Mouse (Mus musculus) monocyte, adult 2 months (primary cell): ENCODE measurements around the gene Anapc1.

ENCODE experiments used
- DNase-seq, 2 experiments: peaks; one replicate each; pipeline ENCODE4 v3.0.0; 2022; ENCODE audit warnings: low spot score in 2 of 2, low read depth in 1 of 2

The Anapc1 gene

GRCm38 (mm10) chr2:128686921-128687557, at the start of gene Anapc1:
Gene Anapc1, minus strand, starts transcription at chr2:128687391.
- peak; percentile 69 to 78 for DNase-seq

- DNase-seq = no peak
Observed at GRCm38 (mm10) chr2:128735089-128735488, 47.9 kb upstream of the Anapc1 start.

- no peak for DNase-seq
Observed at GRCm38 (mm10) chr2:128731951-128732350, 44.8 kb upstream of the Anapc1 start.

GRCm38 (mm10) chr2:128731514-128731913, 44.3 kb upstream of the Anapc1 start:
- DNase-seq = no peak

- DNase-seq = no peak
Observed at GRCm38 (mm10) chr2:128729141-128729540, 42.0 kb upstream of the Anapc1 start.

GRCm38 (mm10) chr2:128728066-128728465, 40.9 kb upstream of the Anapc1 start:
- DNase-seq = no peak

- no peak for DNase-seq
Observed at GRCm38 (mm10) chr2:128727552-128727951, 40.4 kb upstream of the Anapc1 start.

GRCm38 (mm10) chr2:128726626-128727025, 39.4 kb upstream of the Anapc1 start:
- DNase-seq = no peak

GRCm38 (mm10) chr2:128726067-128726466, 38.9 kb upstream of the Anapc1 start:
- no peak for DNase-seq

GRCm38 (mm10) chr2:128722106-128722710, 35.0 kb upstream of the Anapc1 start:
- DNase-seq = no peak

- no peak for DNase-seq
Observed at GRCm38 (mm10) chr2:128719380-128719779, 32.2 kb upstream of the Anapc1 start.

GRCm38 (mm10) chr2:128715979-128716378, 28.8 kb upstream of the Anapc1 start:
- no peak for DNase-seq

- DNase-seq = no peak
Observed at GRCm38 (mm10) chr2:128714724-128715241, 27.6 kb upstream of the Anapc1 start.

- no peak for DNase-seq
Observed at GRCm38 (mm10) chr2:128713548-128714003, 26.4 kb upstream of the Anapc1 start.

GRCm38 (mm10) chr2:128712940-128713339, 25.7 kb upstream of the Anapc1 start:
- no peak for DNase-seq

- no peak for DNase-seq
Observed at GRCm38 (mm10) chr2:128710609-128711008, 23.4 kb upstream of the Anapc1 start.

GRCm38 (mm10) chr2:128709264-128709663, 22.1 kb upstream of the Anapc1 start:
- no peak for DNase-seq

GRCm38 (mm10) chr2:128704474-128704873, 17.3 kb upstream of the Anapc1 start:
- DNase-seq = no peak

- no peak for DNase-seq
Observed at GRCm38 (mm10) chr2:128699201-128699885, 12.2 kb upstream of the Anapc1 start.

GRCm38 (mm10) chr2:128698693-128699181, 11.5 kb upstream of the Anapc1 start, which contains the start of gene Mertk:
Gene Mertk, plus strand, starts transcription at chr2:128698956.
- no peak for DNase-seq

GRCm38 (mm10) chr2:128698140-128698692, 11.0 kb upstream of the Anapc1 start:
- DNase-seq = peak in 1 of 2 experiments; percentile 60
